Mouse (Mus musculus) frontal cortex, adult (tissue): Measurements from ENCODE around the gene Nectin2.
"Not testable (repeated sequence)": the region's sequence is repeated elsewhere in the genome, so short reads cannot be mapped to it uniquely, and the experiment has no call there.

ENCODE experiments used
- ATAC-seq: cut with Nextera tagmentation; 2 replicates; pipeline ENCODE4 v1.9.2; 2017; ENCODE audit warnings: mild to moderate bottlenecking, moderate library complexity, mixed read lengths; ENCODE audit not compliant: low TSS enrichment

Gene Nectin2

DNA sequence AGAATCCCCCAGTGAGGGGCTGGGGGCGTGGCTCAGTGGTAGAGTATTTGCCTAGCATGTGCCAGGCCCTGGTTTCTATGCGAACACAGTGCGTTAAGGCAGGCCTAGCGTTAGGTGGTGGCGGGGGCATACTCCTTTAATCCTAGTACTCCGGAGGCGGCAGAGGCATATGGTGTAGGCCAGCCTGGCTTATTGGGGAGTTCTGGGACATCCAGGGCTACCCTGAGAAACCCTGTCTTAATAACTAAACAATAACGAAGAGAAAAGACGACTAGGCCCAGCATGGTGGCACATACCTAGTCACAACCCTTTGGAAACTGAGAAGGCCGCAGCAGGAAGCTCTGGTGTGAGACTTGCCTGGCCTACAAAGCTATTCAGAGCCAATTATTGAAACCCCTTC is 62.2 kb downstream of the Nectin2 start:
- no peak for ATAC-seq

DNA sequence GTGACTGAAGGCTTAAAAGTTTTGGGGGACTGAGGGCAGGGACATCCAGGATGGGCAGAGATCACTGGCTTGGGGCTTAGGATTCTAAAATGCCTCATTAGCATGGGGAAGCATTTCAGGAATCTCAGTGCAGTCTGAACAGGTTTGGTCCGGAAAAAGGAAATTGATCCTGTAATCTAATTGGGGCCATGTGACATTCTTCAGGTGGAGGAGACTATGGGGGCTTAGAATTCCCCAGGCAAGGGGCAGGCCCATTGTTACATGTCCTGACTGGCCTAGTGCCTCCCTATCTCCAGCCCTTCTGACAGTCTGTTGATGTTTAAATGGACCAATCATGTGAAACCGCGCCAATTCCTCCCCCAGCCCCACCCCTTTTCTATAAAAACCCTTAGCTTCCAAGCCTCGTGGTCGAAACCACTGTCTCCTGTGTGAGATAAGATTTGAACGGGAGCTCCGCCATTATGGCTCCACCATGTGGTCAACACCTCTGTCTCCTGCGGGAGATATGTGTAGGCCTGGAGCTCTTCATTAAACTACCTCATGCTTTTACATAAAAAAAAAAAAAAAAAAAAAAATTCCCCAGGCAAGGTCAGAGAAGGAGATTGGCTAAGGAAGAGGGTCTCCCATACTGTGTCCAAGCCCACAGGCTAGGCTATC is 63.2 kb downstream of the Nectin2 start:
- not testable (repeated sequence) for ATAC-seq

DNA sequence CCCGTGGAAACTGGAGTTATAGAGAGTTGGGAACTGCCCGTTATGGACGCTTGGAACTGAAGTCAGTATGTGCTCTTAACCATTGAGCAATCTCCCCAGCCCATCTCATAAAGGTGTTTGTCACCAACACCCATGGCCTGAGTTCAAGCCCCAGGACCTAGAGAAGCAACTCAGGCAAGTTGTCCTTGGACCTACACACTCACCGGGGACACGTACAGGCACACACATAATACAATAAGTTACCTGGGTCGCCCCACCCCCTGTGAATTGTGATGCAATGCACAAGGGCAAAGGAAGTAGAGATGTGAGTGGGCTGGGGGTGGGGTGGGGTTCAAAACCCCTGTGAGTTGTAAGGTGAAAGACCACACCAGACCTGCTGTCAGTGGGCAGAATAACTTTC is 63.8 kb downstream of the Nectin2 start:
- no peak for ATAC-seq

DNA sequence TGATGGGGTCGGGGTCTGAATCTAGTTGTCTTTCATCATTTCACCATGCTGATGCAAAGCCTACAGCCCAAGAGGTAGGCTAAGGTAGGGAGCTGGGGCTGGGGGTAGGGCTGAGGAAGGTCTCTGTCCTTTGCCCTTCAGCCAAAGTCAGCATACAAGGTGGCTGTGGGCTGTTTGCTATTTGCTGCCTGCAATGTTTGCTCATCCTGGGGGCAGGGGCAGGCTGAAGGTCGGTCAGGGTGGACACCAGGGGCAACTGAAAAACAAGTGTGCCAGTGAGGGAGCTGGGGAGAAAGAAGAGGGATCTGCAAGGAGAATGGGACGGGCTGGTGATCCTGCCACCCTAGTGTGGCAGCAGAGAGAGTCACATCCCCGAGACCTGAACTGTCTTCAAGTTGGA is 64.9 kb downstream of the Nectin2 start:
- ATAC-seq: no peak

DNA sequence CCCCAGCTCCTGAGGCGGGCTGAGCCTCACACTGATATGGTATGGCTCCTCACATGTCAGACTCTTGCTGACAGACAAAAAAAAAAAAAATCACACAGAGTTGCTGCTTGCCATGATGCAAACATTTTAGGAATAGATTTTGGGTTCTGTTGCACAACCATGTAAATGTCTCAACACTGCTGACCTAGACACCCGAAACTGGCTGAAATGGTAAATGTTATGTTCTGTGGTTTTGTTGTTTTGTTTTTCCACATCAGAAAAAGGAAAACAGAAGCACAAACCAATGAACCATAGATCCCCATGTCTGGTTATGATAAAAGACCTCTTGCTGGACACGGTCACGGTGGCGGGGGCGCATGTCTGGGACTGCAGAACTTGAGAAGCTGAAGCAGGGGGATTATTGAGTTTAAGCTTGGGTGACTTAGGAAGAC is 66.5 kb downstream of the Nectin2 start:
- ATAC-seq: no peak

DNA sequence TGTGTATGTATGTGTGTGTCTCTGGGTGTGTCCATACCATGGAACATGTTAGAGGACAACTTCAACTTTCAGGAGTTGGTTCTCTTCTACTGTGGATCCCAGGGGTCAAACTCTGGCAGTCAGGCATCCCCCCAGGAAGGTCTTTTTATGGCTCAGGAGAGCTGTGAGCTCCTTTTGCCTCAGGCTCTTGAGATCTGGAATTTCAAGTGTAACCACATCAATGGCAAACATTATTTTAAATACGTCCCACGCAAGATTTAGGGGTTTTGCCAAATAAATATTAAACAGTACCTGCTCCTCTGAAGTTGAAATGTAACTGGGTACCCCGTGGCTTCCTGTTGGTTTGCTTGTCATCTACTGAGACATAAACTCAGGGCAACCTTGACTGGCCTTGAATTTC is 67.3 kb downstream of the Nectin2 start:
- ATAC-seq: no peak

DNA sequence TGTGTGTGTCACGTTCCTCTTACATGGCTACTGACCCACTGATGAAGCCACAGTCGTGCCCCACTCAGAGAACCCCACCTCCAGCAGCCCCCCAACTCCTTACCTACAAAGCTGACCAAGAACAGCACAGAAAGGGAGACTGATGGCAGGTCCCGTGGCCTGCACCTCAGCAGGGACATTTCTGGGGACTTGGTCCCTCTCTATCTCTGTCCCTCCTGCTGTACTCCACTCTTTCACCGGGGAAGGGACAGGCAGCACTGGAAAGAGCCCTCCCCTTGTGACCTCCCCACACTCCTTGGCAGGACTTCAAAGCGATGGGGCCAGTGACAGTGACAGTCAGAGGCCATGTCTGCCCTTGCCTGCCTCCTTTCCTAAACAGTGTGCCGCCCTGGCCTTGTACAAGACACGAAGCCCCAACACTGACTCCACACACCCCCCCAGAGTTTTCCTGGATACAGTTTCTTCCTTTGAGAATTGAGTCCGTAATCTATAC is 69.0 kb downstream of the Nectin2 start, which contains the start of the genes Gm44805 and Apoc4:
TSS of gene Gm44805 (minus strand) at position 222 of the 493 bp plus-strand sequence.
TSS of gene Apoc4 (minus strand) at position 278 of the 493 bp plus-strand sequence.
- ATAC-seq: no peak

DNA sequence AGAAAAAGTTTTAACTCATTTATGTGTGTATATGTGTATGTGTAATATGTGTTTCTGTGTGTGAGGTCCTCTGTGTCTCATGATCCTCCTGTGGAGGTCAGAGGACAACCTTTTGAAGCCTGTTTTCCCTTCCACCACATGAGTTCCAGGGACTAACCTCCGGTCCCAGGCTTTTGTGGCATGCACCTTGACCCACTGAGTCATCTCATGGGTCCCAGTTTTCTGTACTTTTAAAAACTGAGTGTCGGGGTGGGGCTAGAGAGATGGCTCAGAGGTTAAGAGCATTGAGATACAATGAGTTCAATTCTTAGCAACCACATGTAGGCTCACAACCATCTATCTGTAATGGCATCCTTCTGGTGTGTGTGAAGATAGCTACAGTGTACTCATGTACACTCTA is 69.6 kb downstream of the Nectin2 start:
- no peak for ATAC-seq

DNA sequence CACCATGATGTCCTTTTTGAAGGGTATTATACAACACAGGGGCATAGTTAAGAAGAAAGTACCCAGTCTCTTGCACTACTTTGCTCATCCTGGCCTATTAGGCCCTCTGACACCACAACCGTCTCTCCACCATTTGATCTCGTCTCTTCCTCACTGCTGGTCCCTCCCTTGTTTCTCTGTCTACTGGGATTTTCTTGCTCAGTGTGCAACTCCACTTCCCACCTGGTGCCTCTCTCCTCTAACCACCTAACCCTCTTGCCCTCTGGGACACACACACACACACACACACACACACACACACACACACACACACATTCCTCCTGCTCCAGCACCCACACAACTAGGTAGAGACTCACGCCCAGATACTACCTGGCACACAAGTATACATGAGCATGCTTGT is 71.4 kb downstream of the Nectin2 start:
- ATAC-seq: no peak

DNA sequence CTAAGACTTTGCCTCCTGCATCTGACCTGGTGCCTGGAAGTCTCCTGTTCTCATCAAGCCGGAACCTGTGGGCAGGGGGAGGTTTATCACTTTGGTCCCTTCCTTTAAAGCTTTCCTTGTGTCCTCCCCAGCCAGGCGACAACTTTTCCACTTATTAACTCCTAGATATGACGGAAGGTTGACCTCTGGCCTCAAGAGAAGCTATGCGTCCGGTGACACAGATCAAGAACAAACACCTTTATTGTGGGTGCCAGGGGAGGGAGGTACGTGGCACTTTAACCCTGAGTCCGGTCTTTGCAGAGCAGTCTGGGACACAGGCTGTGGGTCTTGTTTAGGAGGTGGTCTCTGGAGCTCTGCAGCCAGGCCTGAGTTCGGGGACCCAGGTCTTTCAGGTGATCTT is 72.4 kb downstream of the Nectin2 start, which contains the start of gene Apoc2:
TSS of gene Apoc2 (minus strand) at position 70 of the 400 bp plus-strand sequence.
- no peak for ATAC-seq

DNA sequence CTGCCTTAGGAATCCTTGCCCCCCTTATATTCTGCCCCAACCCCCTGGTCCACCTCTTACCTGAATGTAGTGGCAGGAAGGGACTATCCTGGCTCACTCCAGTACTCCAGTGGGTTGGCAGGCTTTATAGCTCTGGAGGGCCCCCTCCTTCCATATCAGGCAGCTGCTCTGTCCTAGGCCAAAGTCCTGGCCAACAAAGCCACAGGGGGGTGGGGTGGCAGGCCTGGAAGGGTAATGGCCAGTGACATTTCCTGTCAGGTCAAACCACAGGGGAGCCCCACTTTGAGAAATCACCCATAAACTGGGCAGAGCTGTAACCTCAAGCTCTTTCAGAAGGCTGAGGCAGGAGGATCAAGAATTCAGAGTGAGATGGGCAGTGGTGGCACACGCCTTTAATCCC is 73.6 kb downstream of the Nectin2 start:
- no peak for ATAC-seq

DNA sequence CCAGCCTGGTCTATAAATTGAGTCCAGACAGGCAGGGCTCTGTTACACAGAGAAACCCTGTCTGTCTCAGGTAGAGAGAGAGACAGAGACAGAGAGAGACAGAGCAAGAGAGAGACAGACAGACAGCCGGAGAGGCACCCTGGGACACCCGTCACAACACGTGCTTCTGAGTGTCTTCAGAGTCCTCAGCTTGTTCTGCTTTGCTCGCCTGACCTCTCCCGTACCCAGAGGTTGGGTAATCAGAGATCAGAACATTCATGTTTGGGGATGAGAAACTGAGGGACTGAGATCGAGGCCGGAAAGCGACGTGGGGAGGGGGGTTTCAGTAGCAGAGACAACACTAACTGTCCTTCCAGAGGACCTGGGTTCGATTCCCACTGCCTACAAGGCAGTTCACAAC is 74.5 kb downstream of the Nectin2 start:
- ATAC-seq: no peak

DNA sequence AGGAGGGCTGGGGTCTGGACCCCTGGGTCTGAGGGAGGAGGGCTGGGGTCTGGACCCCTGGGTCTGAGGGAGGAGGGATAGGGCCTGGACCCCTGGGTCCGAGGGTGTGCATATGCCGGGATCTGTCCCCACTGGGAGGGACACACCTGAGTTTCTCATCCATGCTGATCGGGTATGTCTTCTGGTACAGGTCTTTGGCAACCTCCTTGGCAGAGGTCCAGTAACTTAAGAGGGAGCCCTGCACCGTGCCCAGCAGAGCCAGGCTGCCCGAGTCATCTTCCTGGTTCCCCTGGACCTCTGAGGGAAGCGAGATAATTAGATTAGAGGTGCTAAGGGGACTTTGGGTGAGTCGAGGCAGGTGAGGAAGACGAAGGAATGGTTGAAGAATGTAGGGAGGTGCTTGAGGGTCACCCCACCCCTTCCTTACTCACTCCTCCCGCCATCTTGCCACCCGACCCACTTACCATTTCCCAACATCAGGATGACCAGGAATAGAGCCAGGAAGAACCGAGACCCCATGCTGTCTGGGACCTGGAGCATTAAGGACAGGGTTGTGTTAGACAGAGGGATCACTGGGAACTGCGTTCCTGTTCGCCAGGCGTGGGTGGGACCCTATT is 77.1 kb downstream of the Nectin2 start:
- ATAC-seq: no peak

DNA sequence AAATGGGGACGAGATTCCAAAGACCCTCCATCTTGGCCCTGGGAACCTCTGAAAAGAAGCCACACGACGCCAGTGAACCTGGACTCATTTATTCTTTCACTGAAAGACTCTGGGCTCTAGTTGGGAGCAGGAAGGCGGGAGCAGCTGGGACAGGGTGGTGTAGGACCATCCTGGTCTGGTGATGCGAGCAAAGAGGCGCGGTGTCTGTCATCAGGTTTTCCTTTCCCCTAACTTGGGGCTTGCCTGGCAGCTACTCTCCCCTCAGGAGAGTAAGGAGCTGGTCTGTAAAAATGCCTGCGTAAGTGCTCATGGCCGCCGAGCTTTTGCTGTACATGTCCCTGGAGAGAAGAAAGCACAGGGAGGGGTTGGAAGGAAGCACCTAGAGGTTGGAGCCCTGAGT is 78.8 kb downstream of the Nectin2 start:
- ATAC-seq: no peak

DNA sequence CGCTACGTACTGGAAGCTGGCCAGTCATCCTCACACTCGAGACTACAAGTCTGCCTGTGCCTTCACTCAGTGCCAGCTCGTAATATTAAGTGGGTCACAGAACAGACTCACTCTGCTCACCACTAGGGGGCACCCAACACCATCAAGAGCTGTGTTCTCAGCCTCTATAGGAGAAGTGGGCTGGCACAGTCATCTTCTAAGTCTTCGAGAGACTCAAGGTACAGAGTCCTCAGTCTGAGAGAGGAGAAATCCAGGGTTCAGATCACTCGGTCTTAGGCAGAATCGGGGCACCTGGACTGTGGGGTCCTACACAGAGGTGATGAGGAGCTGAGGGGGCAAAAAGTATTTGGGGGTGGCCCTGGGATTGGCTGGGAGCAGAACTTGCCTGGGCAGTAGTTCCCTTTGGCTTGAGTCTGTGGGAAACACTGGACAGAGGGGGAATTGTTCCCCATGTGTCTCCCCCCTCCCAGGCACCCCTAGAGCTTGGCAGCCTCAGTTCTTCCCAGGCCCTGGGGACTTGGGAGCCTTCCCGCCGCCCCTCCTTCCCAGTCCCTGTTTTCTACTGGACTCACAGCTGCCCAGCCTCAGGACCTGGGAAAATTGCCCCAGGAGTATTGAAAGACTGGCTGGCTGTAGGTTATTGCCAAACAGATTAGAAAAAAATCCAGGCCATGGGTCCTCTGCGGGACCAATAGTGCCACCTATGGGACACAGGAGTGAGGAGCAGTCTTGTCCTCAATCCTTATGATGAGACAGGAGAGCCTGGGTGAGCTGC is 81.1 kb downstream of the Nectin2 start:
- peak; percentile 87 for ATAC-seq

DNA sequence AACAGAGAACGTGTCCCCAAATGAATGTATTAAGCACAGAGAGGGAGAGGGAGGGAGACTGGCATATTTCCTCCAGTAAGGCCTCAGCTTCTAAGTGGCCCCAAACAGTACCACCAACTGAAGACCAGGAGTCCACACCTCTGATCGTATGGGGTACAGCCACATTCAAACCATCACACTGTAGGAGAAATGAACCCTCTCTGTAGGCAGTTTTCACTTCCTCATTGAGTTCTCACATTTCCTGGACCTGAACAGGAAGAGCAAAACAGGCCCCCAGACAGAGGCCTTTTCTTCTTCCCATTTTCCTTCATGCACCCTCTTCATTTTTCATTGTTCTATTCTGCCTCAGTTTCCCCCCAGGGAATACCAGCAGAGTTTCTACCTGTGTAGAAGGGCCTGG is 82.8 kb downstream of the Nectin2 start:
- ATAC-seq: no peak

DNA sequence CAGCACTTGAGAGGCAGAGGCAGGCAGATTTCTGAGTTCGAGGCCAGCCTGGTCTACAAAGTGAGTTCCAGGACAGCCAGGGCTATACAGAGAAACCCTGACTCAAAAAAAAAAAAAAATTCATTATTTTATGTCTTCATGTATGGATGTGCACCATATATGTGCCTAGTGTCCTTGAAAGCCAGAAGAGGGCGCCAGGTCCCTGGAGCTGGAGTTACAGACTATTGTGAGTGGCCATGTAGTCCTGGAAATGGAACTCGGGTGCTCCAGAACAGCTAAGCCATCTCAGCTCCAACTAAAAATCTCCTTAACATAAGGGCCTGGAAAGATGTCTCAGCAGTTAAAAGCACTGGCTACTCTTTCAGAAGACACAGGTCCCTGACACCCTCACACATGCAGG is 83.5 kb downstream of the Nectin2 start:
- no peak for ATAC-seq
